Mouse (Mus musculus) ES-E14 (cell line): ENCODE results near the gene Ncf1. TPM values are rescaled to one million over a fixed set of nuclear protein-coding genes. Genes with fewer than 3 reads are reported as not detected.

ENCODE experiments used
- DNase-seq: peaks from one replicate; pipeline ENCODE4 v3.0.0-alpha.2; 2013; ENCODE audit warnings: low read depth, low spot score
- H3K27ac ChIP-seq: 2 replicates; pipeline ENCODE4 v1.5.1; 2012; ENCODE audit warnings: low read depth, mild to moderate bottlenecking, low read length, moderate library complexity, mixed read lengths; ENCODE audit not compliant: poor library complexity, insufficient read depth, severe bottlenecking
- H3K36me3 ChIP-seq: 2 replicates; pipeline ENCODE4 v1.6.1; 2012; ENCODE audit warnings: mild to moderate bottlenecking, low read length, moderate library complexity, mixed read lengths; ENCODE audit not compliant: control insufficient read depth, poor library complexity, insufficient read depth, severe bottlenecking
- H3K4me1 ChIP-seq, 2 experiments: fragments of 150-350 bp in 1 of 2; sonication (generic) in 1 of 2; 2 replicates each; pipeline ENCODE4 v1.6.1; 2012; ENCODE audit warnings: low read length in 2 of 2, mild to moderate bottlenecking in 1 of 2, mixed read lengths in 1 of 2; ENCODE audit not compliant: control insufficient read depth in 2 of 2, insufficient read depth in 2 of 2, poor library complexity in 1 of 2
- H3K4me3 ChIP-seq, 2 experiments: fragments of 150-350 bp in 1 of 2; sonication (generic) in 1 of 2; 2 replicates each; pipeline ENCODE4 v1.5.1; 2012; ENCODE audit warnings: low read length in 2 of 2, low read depth in 1 of 2, mild to moderate bottlenecking in 1 of 2, mixed read lengths in 1 of 2; ENCODE audit not compliant: insufficient read depth in 1 of 2, poor library complexity in 1 of 2, severe bottlenecking in 1 of 2
- H3K9ac ChIP-seq: 2 replicates; pipeline ENCODE4 v1.6.1; 2012; ENCODE audit warnings: low read depth, mild to moderate bottlenecking, low read length, mixed read lengths; ENCODE audit not compliant: poor library complexity, insufficient read depth, severe bottlenecking
- H3K9me3 ChIP-seq: fragments of 150-350 bp; sonication (generic); 2 replicates; pipeline ENCODE4 v1.6.1; 2012; ENCODE audit warnings: low read depth, mild to moderate bottlenecking, low read length; ENCODE audit not compliant: control insufficient read depth, insufficient read depth
- CHD2 ChIP-seq: IDR thresholded peaks from 2 replicates; pipeline ENCODE4 v1.6.1; 2014; ENCODE audit warnings: mild to moderate bottlenecking, low read depth, low read length, inconsistent platforms
- HCFC1 ChIP-seq: IDR thresholded peaks from 2 replicates; pipeline ENCODE4 v1.6.1; 2012; ENCODE audit warnings: low read length, inconsistent platforms, borderline replicate concordance; ENCODE audit not compliant: insufficient read depth
- MAFK ChIP-seq: IDR thresholded peaks from 2 replicates; pipeline ENCODE4 v1.6.1; 2014; ENCODE audit warnings: mild to moderate bottlenecking, low read depth, low read length, inconsistent platforms; ENCODE audit not compliant: insufficient read depth
- ZC3H11A ChIP-seq: IDR thresholded peaks from 2 replicates; pipeline ENCODE4 v1.6.1; 2012; ENCODE audit warnings: low read depth, mild to moderate bottlenecking, inconsistent platforms, low read length, borderline replicate concordance
- ZNF384 ChIP-seq: IDR thresholded peaks from 2 replicates; pipeline ENCODE4 v1.6.1; 2012; ENCODE audit warnings: low read depth, low read length, inconsistent platforms
- in situ Hi-C, 2 experiments: fragments of 600-800 bp; cut with MboI; formaldehyde crosslinking; loops; one replicate each; pipeline ENCODE4 v1.15.1; 2025; ENCODE audit warnings: low sequenced_read_pairs in 2 of 2, inconsistent platforms in 1 of 2; ENCODE audit not compliant: unreplicated experiment in 2 of 2
- total RNA-seq: library from RNA; depleted of rRNA; stranded (reverse); fragments of 300-350 nt; gene quantifications from 2 replicates; pipeline ENCODE4 v1.2.3, GENCODE M21; 2012

The Ncf1 gene
- total RNA-seq, 1 experiment: 0.67 TPM

DNA sequence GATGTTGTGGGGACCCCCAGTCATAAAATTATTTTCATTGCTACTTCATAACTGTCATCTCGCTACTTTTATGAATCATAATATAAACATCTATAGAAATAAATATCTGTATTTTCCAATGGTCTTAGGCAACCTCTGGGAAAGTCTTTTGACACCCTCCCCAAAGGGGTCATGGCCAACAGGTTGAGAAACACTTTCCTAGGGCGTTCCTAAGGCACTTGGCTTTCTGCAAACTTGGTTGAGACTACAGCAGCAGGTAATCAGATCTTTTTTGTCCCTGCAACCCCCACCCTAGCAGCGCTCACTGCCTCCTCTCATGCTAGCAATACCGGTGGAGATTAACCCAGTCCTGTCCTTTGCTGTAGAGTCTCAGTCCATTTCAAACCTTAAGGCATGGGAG, 8.1 kb downstream of the Ncf1 start:
- no peak for TF ChIP-seq MAFK
- no peak for TF ChIP-seq ZC3H11A
- TF ChIP-seq HCFC1: no peak
- TF ChIP-seq CHD2: no peak
- no peak for TF ChIP-seq ZNF384
- no peaks in the 10 kb centered on the region for H3K9me3 ChIP-seq
- H3K4me3 ChIP-seq: peak overlapping the region; percentile 29 to 54; a peak in 2 of 4 replicates
- no peak for DNase-seq
- peaks cover 0 to 15% of the 10 kb centered on the region in 2 experiments; a peak in 2 of 4 replicates for H3K4me1 ChIP-seq
- no peak overlapping the region for H3K27ac ChIP-seq
- in situ Hi-C loops: no loop called here
- no peaks in the 10 kb centered on the region for H3K36me3 ChIP-seq
- no peak overlapping the region for H3K9ac ChIP-seq

DNA sequence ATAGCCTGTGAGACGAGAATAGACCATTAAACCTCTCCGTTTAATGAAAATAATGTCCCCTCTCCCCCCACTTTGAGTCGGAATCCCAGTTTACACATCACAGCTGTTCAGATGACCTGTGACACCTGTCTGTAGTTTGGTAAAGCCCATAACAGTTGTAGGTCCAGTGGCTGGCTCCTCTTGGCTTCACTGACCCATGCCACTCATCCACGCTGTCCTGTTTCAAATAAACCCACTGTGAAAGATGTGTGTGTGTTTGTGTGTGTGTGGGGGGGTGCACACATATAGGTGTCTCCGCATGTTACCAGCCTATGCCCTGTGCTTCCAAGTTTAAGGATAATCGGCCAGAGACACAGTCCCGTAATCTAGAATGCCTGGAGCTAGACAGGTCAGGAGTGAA, 11.5 kb downstream of the Ncf1 start:
- Histone ChIP-seq H3K27ac (no peak overlapping the region), H3K9me3 (no peaks in the 10 kb centered on the region), H3K4me1 (peaks cover 0 to 7% of the 10 kb centered on the region in 2 experiments; a peak in 1 of 4 replicates), H3K9ac (no peak overlapping the region), H3K4me3 (no peak overlapping the region), H3K36me3 (no peaks in the 10 kb centered on the region)
- TF ChIP-seq HCFC1 (no peak), ZC3H11A (no peak), ZNF384 (no peak), MAFK (no peak), CHD2 (no peak)
- in situ Hi-C loops: no loop called here
- DNase-seq: no peak

DNA sequence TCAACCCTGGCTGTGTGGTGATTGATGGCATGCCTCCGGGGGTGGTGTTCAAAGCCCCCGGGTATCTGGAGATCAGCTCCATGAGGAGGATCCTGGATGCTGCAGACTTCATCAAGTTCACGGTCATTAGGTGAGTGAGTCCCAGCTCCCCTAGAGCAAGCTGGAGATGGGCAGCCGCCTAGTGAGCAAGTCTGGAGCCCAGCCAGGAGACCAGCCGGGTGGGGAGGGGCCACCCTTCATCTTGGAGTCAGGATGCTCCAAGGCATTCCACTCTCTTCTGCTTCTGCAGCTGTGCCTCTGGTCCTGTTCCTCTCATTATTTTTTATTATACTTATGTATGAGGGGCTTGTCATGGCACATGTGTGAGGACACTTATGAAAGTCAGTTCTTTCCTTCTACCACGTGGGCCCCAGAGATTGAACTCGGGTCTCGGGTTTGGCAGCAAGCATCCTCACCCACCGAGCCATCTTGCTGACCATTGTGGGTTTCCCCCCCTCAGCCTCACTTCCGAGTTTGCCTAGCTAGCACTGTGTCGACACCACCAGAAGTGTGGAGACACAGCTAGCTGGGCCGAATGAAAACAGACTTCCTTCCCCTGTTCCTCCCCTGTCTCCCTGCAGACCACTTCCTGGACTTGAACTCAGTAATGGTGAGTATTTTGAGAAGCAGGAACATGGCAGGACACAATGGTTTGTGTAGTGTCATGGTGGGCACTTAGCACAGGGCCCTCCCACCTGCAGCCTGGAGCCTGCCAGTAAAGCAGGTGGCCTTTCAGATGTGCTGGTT, 15.2 kb downstream of the Ncf1 start:
- Histone ChIP-seq H3K4me3 (no peak overlapping the region), H3K9me3 (no peaks in the 10 kb centered on the region), H3K4me1 (no peaks in the 10 kb centered on the region), H3K27ac (no peak overlapping the region), H3K9ac (no peak overlapping the region), H3K36me3 (no peaks in the 10 kb centered on the region)
- in situ Hi-C loops: no loop called here
- TF ChIP-seq ZNF384 (no peak), CHD2 (no peak)
- no peak for DNase-seq

DNA sequence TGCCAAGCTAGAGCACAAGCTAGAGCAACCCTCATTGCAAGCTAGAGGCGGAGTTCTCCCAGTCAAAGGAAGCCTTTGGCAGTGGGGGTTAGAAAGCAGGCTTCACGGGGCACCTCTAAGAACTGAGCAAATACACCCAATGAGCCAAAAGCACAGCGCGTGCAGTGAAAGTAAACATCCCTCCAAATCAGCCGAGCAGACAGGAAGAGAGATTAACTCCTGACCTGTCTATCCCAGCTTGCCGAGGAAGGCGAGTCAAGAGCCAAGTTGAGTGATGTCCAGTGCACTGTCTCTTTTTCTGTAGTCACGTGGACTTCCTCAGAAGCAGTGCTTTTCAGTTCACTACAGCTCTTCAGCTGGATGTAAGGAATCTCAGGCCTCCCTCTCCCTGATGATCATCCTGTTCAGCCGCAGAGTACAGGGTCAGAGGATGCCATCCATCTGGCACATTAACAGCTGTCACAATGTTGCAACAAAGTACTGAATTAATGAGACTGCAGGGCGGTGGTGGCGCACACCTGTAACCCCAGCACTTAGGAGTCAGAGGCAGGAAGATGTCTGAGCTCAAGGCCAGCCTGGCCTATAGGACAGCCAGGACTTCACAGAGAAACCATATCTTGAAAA, 19.4 kb downstream of the Ncf1 start:
- no peak for TF ChIP-seq CHD2
- no peak for TF ChIP-seq MAFK
- TF ChIP-seq ZC3H11A: no peak
- TF ChIP-seq HCFC1: no peak
- TF ChIP-seq ZNF384: no peak
- Histone ChIP-seq H3K9ac (no peak overlapping the region), H3K36me3 (no peaks in the 10 kb centered on the region), H3K4me3 (no peak overlapping the region), H3K9me3 (no peaks in the 10 kb centered on the region), H3K4me1 (no peaks in the 10 kb centered on the region), H3K27ac (no peak overlapping the region)
- in situ Hi-C loops: no loop called here
- no peak for DNase-seq

DNA sequence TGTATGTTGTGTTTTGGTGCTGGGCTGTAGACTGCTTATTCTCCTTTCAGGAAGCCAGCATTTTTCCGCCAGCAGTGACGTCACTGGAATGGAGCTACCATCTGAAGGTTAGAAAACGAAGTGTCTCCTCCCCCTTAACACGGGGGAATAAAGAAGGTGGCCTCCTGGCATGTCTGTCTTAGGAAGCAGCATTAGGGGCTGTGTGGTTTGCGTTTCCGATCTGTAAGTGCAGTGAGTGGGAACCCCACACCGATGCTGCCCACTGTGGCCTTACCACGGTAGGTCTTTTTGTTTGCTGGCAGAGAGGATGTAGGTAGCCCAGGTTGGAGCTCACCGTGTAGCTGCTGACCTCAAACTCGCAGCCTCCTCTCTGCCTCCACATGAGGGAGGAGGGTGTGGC, 22.7 kb downstream of the Ncf1 start:
- H3K4me1 ChIP-seq: no peaks in the 10 kb centered on the region
- no peaks in the 10 kb centered on the region for H3K36me3 ChIP-seq
- in situ Hi-C loops: no loop called here
- no peak overlapping the region; the same call in 1 of the 2 replicates for H3K27ac ChIP-seq
- H3K4me3 ChIP-seq: no peak overlapping the region
- TF ChIP-seq MAFK (no peak), CHD2 (no peak), ZC3H11A (no peak), ZNF384 (no peak), HCFC1 (no peak)
- H3K9me3 ChIP-seq: no peaks in the 10 kb centered on the region
- no peak for DNase-seq
- H3K9ac ChIP-seq: no peak overlapping the region
